Mouse (Mus musculus): ENCODE results near the gene Fut8.

Gene Fut8

GRCm38 (mm10) chr12:77309507-77309906, 71.6 kb downstream of the Fut8 start:
- DNase-seq, result no peak

DNA sequence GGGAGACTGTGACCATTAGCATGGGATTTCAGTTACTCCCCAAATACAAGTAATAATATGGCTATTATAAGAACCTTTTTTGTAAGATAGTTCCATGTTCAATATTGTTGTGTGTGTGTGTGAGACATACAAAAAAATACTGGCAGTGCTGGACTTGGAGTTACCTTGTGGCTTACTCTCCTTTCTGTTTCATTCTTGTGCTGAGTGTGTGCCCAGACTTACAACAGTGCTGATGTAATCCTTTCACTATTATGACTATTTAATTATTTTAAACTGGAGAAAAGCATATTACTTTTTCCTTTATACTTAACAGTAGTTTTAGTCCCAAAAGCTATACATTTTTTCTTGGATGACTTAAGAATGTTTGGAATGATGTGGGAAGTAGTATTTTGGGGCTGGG, 75.6 kb downstream of the Fut8 start:
- no peak for DNase-seq

DNA sequence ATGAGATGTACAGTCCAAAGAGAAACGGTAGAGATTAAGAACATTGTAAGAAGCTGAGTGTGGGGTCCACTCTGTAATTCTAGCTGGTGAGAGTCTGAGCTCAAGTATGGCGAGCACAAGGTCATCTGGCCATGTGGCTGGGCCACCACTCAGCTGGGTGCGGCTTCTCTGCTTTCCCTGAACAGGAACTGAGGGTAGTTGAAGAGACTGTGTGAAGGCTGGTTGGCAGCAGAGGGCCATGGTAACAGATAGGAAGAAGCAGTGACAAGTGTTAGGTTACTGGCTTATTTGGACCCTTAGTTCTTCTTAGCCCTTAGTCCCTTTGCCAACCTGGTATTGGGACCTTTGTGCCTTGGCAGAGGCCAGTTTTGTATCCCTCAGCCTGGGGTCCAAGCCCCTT, 86.2 kb downstream of the Fut8 start:
- no peak for DNase-seq

GRCm38 (mm10) chr12:77346521-77346920, 108.6 kb downstream of the Fut8 start:
- no peak for DNase-seq

- DNase-seq, result no peak
Observed at GRCm38 (mm10) chr12:77349543-77349942, 111.6 kb downstream of the Fut8 start.

DNA sequence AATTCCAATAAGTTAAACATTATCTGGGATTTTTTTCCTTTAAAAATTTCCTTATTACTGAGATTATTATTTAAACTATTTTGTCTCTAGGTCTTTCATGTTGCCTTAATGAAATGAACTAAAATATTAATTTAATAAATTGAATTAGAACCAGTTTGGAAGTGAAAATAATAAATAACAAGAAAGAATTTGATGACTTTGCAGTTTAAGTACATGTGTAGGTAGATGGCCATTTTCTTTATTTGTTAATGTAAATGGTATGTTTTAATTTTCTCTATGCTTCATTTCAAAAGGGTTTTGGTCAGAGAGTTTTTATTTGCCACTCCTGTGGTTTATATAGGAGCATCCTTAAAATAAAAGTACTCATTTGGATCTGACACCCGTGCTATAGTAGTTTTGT, 177.8 kb downstream of the Fut8 start:
- no peak for DNase-seq

DNA sequence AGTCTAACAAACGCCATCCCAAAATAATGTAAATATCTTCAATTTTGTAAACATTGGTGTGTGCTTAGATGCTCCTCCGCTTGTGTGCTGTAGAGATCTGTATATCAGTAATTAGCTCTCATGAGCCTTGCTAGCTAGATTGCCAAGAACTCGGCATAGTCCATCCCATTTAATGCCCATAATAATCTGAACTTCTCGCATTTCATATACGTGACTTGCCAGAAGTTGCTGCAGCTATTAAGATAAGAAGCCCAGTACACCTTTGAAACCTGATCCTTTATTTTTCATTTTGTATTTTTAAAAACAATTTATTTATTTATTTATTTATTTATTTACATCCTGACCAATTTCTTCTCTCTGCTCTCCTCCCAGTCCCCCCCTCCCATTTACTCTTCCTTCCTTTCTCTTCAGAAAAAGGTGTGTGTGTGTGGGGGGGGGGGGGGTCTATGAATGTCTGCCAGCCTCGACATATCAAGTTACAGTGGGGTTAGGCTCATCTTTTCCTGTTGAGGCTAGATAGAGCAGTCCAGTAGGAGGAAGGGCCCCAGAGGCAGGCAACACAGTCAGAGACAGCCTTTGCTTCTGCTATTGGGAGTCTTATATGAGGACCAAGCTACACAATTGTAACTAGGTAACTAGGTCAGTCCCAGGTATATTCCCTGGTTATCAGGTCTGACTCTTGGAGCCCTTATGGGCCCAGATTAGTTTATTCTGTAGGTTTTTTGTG, 183.9 kb downstream of the Fut8 start:
- DNase-seq, result no peak

GRCm38 (mm10) chr12:77426093-77426492, 188.2 kb downstream of the Fut8 start:
- no peak for DNase-seq

GRCm38 (mm10) chr12:77428165-77428564, 190.2 kb downstream of the Fut8 start:
- DNase-seq, result no peak

DNA sequence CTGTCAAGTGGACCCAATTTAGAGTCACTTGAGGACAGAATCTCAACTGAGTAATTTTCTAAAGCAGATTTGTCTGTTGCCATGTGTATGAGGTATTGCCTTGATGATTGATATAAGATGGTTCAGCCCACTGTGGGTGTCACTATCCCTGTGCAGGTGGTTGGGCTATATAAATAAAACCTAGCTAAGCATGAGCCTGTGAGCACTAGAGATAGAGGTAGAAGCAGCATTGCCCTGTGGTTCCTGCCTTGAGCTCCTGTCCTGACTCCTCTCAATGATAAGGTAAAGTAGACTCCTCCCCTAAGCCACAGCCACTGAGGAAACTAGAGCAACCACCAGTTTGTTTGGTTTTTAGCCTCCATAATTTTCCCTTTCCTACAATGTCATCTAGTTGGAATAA, 191.5 kb downstream of the Fut8 start:
- no peak for DNase-seq

DNA sequence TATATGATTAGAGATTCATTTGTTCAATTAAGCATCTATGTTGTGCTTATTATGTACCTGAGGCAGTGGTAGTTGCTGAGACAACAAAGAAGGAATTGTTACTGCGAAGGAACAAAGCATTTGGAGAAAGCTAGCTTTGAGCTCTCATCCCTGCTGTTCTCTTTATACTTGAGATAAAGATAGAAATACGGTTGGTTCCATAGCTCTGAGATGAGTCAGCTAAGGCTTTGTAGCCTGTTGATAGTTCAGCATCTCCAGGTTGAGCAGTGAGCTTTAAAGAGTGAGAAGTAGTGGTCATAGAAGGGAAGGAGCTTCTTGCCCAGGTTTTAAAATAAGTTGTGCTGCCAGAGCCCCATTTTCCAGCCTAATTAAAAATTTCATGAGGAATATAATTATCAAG, 198.8 kb downstream of the Fut8 start:
- DNase-seq, result no peak

DNA sequence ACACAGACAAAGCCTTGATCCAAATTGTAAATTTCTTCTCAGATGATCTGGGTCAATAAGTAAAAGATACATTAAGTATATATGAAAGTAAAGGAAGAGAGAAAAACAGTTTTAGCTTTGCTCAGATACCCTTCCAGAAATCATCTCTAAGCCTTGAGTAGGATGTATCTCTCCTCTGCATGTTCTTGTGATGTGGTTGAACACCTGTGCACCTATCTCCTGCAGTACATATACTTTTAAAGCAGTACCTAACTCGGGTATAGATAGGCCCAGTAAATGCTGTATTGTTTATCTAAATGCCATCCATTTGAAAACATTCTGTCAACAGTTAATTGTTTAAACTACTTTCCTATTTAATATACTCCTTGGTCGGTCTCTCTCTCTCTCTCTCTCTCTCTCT, 212.9 kb downstream of the Fut8 start:
- DNase-seq, result no peak

DNA sequence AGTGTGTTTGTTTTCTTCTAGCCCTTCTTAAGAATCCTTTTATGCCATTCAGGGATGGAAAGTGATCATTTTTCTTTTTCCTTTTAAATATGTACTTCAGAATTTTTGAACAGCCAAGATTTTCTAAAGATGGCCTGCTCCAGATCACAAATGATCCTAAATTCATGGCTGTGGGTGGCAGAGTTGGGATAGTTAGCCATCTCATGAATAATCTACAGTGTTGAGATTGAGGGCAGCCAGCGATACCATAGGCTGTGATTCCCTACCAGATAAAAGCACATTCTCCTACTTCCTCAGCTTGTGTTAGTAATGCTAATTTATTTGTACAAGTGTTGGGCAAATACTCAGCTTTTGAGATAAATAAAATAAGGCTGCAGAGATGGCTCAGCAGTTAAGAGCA, 228.3 kb downstream of the Fut8 start:
- DNase-seq, result no peak

DNA sequence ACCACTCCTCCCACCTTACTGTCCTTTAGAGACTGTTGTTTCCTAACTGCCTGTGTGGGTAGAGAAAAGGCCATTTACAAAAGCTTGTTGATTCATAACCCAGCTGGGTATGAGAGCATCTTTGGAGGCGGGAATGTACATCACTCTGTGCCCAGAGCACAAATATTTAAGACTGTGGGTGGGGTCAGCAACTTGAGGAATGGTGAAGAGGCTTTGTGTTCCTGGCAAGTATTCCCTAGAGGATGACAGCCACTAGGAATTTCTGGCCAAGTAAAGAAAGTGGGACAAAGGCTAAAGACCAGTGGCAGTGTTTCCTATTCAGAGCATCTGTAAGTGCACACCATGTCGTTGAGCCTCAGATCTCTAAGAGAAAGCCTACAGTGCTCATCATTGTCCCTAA, 242.0 kb downstream of the Fut8 start:
- DNase-seq, result no peak

GRCm38 (mm10) chr12:77481153-77481552, 243.2 kb downstream of the Fut8 start:
- DNase-seq, result no peak

- no peak for DNase-seq
Observed at GRCm38 (mm10) chr12:77481799-77482198, 243.9 kb downstream of the Fut8 start.

DNA sequence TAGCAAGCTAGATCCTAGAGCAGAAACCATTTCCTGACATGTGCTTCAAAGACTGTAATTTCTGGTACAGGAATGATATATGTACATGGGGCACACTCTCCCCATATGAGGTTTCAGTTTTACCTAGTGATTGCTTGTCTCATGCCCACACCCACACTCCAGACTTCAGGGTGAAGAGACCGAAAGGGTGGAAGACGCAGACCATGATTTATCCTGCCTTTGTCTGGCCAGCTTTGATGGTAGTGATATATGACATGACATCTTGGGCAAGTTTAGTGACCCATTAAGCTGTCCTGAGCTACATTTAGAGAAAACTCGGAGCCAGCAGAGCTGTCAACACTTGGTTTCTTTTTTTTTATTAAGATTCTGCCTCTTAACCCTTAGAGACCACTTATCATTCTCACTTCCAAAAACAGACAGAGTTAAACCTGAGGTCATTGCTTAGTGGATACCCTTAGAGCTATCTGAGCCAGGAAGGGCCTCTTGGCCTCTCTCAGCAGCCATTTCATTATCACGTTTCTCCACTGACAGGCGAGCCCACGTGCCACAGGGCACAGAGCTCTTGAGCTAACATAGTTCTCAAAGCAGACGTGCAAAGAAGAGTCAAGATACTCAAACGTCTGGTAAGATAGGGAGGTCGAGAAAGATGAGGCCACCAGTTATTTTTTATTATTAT, 245.4 kb downstream of the Fut8 start:
- DNase-seq, result no peak

DNA sequence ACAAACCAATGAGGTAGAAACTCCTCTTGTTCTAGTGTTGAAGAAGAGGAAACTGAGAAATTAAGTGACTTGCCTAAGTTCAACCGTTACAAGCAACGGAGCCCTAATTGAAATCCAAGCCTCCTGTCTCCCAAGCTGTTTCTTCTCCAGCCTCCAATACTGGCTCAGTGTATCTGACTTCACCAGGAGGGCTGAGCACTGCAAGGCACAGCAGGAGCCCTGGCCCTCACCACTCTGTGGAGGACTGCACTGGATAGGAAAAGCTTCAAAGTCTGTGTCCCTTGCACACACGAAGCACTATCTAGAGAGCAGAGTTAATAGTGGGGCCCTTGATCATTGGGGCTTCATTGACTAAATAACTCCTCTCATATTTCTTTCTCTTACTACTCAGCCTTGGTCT, 246.8 kb downstream of the Fut8 start:
- no peak for DNase-seq

DNA sequence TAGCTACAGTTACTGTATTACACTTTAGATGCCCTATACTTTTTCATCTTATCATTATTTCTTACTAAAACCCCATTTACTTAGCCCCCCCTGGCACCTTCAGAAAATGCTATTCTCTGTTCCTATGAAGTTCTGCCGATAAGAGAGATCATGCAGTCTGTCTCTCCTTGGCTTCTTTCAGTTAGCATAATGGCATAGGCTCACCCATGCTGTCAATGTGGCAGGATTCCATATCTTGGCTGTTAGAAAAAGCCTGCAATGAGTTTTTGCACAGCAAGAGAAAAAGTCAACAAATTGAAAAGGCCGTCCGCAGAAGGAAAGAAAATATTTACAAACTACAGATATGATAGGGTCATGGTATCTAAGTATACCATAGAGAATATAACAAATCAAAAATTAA, 253.6 kb downstream of the Fut8 start:
- DNase-seq, result no peak

GRCm38 (mm10) chr12:77495781-77496180, 257.9 kb downstream of the Fut8 start:
- peak; percentile 80 for DNase-seq

- no peak for DNase-seq
Observed at GRCm38 (mm10) chr12:77498153-77498552, 260.2 kb downstream of the Fut8 start.

GRCm38 (mm10) chr12:77500439-77501055, 262.6 kb downstream of the Fut8 start:
- peak; percentile 91 for DNase-seq

DNA sequence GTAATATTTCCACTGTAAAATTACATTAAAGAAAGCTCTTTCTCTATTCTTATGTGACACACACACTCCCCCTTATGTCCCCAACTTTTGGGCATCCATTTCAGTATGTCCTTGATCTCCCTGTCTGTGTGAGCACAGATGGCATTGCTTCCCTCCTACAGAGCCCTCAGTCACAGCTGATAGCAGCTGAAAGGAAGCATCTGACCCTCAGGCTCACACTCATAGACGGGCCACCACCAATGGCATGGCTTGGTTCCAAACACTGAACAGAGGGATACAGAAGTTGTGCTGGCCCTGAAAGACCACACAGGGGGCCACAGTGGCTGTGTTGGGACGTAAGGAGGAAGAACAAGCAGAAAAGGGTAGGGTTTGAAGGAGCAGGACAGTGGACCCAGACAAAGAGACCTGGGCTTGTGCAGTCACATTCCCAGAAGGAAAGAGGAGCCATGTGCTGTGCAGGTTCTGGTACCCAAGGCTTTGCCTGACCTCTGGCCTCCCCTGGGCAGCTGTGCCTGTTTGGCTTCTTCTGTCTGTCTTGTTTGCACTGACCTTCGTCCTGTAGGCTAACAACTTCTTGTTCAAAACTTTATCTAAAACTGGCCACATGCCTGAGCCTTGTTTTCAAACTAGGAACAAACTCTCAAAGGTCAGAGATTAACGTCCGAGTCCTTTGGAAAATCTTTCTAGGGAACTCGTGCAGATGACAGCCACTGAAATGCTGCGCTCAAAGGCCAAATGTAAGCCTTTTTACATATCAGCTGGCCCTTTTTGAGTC, 263.7 kb downstream of the Fut8 start:
- no peak for DNase-seq

DNA sequence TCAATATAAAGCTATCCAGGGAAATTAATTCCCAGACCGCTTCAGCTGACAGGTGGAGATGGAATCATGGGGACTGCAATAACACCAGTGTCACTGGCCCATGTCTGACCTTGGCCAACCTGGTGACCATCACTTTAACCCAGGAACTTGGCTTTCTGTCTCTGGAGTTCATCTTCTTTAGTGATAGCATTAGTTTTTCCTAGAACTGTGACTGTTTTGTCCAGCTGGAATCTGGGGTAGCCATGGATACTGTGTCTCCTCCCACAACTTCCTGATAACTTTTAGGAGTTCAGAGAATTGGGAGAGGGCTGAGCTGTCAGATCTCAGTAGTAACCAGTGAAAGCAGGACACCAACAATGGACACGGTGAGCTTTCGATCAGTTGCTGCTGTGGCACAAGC, 264.3 kb downstream of the Fut8 start:
- peak; percentile 66 for DNase-seq
